Mouse (Mus musculus): Measurements from ENCODE around the gene Safb.

GRCm38 (mm10) chr17:56627530-56628277 is 43.1 kb downstream of the Safb start, which contains the start of gene Catsperd:
- TF ChIP-seq CTCF (IDR thresholded peaks at IDR 0.05; ENCODE audit: insufficient read depth, low read depth, low read length): no peak
- TF ChIP-seq POLR2A (IDR thresholded peaks at IDR 0.05; ENCODE audit: insufficient read depth, low read depth, low read length): no peak
